Comparison of ENCODE assay signal across 8 mouse cellular contexts in genomic region chr6:58595639-58596293, GRCm38 (mm10). TPM values are rescaled to one million over a fixed set of nuclear protein-coding genes. Genes with fewer than 3 reads are reported as not detected.
A peak's percentile ranks its signal among the peaks of the same experiment; 100 is the strongest.
DNase-seq lines count a peak whose midpoint lies in the region; ATAC-seq and TF ChIP-seq lines count a peak whose summit lies in the region.
"Not testable (repeated sequence)": the region's sequence is repeated elsewhere in the genome, so short reads cannot be mapped to it uniquely, and the experiment has no call there.

No protein-coding gene starts in this region.

- intact Hi-C loops in heart, adult 2 months (cut with DNase I) = loop anchor here (10.0 kb wide), 1 partner anchor 239 kb away; the partner anchor contains the start of gene Herc3

- peak; percentile 73; the same call in 1 of the 2 replicates for ATAC-seq in embryonic facial prominence, embryonic 11.5 days (replicated peaks; ENCODE audit: insufficient number of reproducible peaks, low FRiP score, low TSS enrichment, low read depth)
- peak; percentile 77 for ATAC-seq in hindbrain, postnatal 0 days
- not testable (repeated sequence) for ATAC-seq in limb, embryonic 11.5 days (ENCODE audit: insufficient number of reproducible peaks, low FRiP score, low TSS enrichment, low read depth)
- peak; percentile 43 for ATAC-seq in lung, embryonic 16.5 days (ENCODE audit: low read depth)
- ATAC-seq in neural tube, embryonic 11.5 days (ENCODE audit: insufficient read depth, low FRiP score, low TSS enrichment) = peak; percentile 36

- not testable (repeated sequence) for H3K36me3 ChIP-seq in embryonic facial prominence, embryonic 11.5 days (replicated peaks; ENCODE audit: control insufficient read depth, insufficient read depth, low read depth, low read length); heart, adult 2 months (ENCODE audit: control insufficient read depth, insufficient read depth, low read length); hindbrain, postnatal 0 days (ENCODE audit: insufficient read depth, low read length); limb, embryonic 11.5 days (ENCODE audit: control insufficient read depth, insufficient read depth, low read length); lung, embryonic 16.5 days (ENCODE audit: control insufficient read depth, insufficient read depth, low read length); neural tube, embryonic 11.5 days (ENCODE audit: control insufficient read depth, insufficient read depth, low read length)

- not testable (repeated sequence) for TF ChIP-seq POLR2A in heart, adult 2 months (IDR thresholded peaks at IDR 0.05; ENCODE audit: insufficient read depth, low read depth, low read length)

- H3K9me3 ChIP-seq in embryonic facial prominence, embryonic 11.5 days (replicated peaks; ENCODE audit: control insufficient read depth, low read length); hindbrain, postnatal 0 days (ENCODE audit: low read length); limb, embryonic 11.5 days (ENCODE audit: control insufficient read depth, low read length); lung, embryonic 16.5 days (ENCODE audit: control insufficient read depth, low read length); neural tube, embryonic 11.5 days (ENCODE audit: control insufficient read depth, low read length): not testable (repeated sequence)

- peak; percentile 40 for DNase-seq in WW6 (ENCODE audit: low read depth, low spot score)
- peak; percentile 30 for DNase-seq in embryonic facial prominence, embryonic 11.5 days (ENCODE audit: low spot score)
- DNase-seq in heart, adult 2 months; limb, embryonic 11.5 days (ENCODE audit: low spot score); neural tube, embryonic 11.5 days (ENCODE audit: low spot score): not testable (repeated sequence)
- peak; percentile 19 for DNase-seq in hindbrain, postnatal 0 days (ENCODE audit: low spot score)
- DNase-seq in thymus, postnatal 4 days = peak; percentile 7

- H3K9ac ChIP-seq in embryonic facial prominence, embryonic 11.5 days (replicated peaks; ENCODE audit: low read length) = peak overlapping the region; percentile 68
- peak overlapping the region; percentile 54 for H3K9ac ChIP-seq in heart, adult 2 months (ENCODE audit: low read depth, low read length)
- H3K9ac ChIP-seq in hindbrain, postnatal 0 days (replicated peaks; ENCODE audit: low read length) = peak overlapping the region; percentile 2; the same call in 1 of the 2 replicates
- peak overlapping the region; percentile 27 for H3K9ac ChIP-seq in limb, embryonic 11.5 days (ENCODE audit: low read length)
- peak overlapping the region; percentile 1; the same call in 1 of the 2 replicates for H3K9ac ChIP-seq in lung, embryonic 16.5 days (ENCODE audit: low read length)
- peak overlapping the region; percentile 59 for H3K9ac ChIP-seq in neural tube, embryonic 11.5 days (ENCODE audit: low read length)

- peak overlapping the region; percentile 44 for H3K4me3 ChIP-seq in embryonic facial prominence, embryonic 11.5 days (ENCODE audit: low read depth, low read length)
- H3K4me3 ChIP-seq in heart, adult 2 months = peak overlapping the region; percentile 64
- peak overlapping the region; percentile 31 for H3K4me3 ChIP-seq in hindbrain, postnatal 0 days (ENCODE audit: low read length)
- H3K4me3 ChIP-seq in limb, embryonic 11.5 days (ENCODE audit: low read depth, low read length) = peak overlapping the region; percentile 30
- peak overlapping the region; percentile 27 for H3K4me3 ChIP-seq in lung, embryonic 16.5 days (ENCODE audit: low read length)
- H3K4me3 ChIP-seq in neural tube, embryonic 11.5 days (ENCODE audit: low read depth, low read length) = peak overlapping the region; percentile 38

- H3K27ac ChIP-seq in embryonic facial prominence, embryonic 11.5 days (replicated peaks; ENCODE audit: low read depth, low read length) = peak overlapping the region; percentile 73
- peak overlapping the region; percentile 89 for H3K27ac ChIP-seq in heart, adult 2 months
- H3K27ac ChIP-seq in hindbrain, postnatal 0 days = peak overlapping the region; percentile 22
- H3K27ac ChIP-seq in limb, embryonic 11.5 days (replicated peaks; ENCODE audit: low read depth, low read length) = not testable (repeated sequence)
- H3K27ac ChIP-seq in lung, embryonic 16.5 days (ENCODE audit: low read length) = peak overlapping the region; percentile 45
- H3K27ac ChIP-seq in neural tube, embryonic 11.5 days (ENCODE audit: low read depth, low read length) = 0 out of 2 replicates have a peak overlapping the region, but pooled peaks have one; percentile 54

- 2% methylated on average over 9 of the region's 9 CpGs for WGBS in embryonic facial prominence, embryonic 11.5 days
- 4% methylated on average over 9 of the region's 9 CpGs for WGBS in heart, adult 2 months
- 3% methylated on average over 9 of the region's 9 CpGs for WGBS in hindbrain, postnatal 0 days
- WGBS in limb, embryonic 11.5 days = 7% methylated on average over 9 of the region's 9 CpGs
- WGBS in lung, embryonic 16.5 days = 3% methylated on average over 9 of the region's 9 CpGs
- WGBS in neural tube, embryonic 11.5 days = 1% methylated on average over 9 of the region's 9 CpGs

- not testable (repeated sequence) for H3K4me1 ChIP-seq in embryonic facial prominence, embryonic 11.5 days (ENCODE audit: control insufficient read depth, insufficient read depth, low read length); heart, adult 2 months (ENCODE audit: control insufficient read depth, insufficient read depth, low read length); hindbrain, postnatal 0 days (ENCODE audit: insufficient read depth, low read length); limb, embryonic 11.5 days (ENCODE audit: control insufficient read depth, insufficient read depth, low read length); lung, embryonic 16.5 days (replicated peaks; ENCODE audit: control insufficient read depth, insufficient read depth, low read length); neural tube, embryonic 11.5 days (ENCODE audit: control insufficient read depth, insufficient read depth, low read length)

- not testable (repeated sequence) for TF ChIP-seq EP300 in heart, adult 2 months (IDR thresholded peaks at IDR 0.05; ENCODE audit: insufficient read depth, low read depth, low read length)

- H3K27me3 ChIP-seq in embryonic facial prominence, embryonic 11.5 days (ENCODE audit: control insufficient read depth, insufficient read depth, low read length); heart, adult 2 months (ENCODE audit: control insufficient read depth, insufficient read depth, low read length); hindbrain, postnatal 0 days (ENCODE audit: insufficient read depth, low read length); limb, embryonic 11.5 days (ENCODE audit: control insufficient read depth, insufficient read depth, low read length); lung, embryonic 16.5 days (ENCODE audit: control insufficient read depth, insufficient read depth, low read depth, low read length); neural tube, embryonic 11.5 days (ENCODE audit: control insufficient read depth, insufficient read depth, low read length): not testable (repeated sequence)

- H3K79me2 ChIP-seq in heart, adult 2 months (replicated peaks; ENCODE audit: control insufficient read depth, insufficient read depth, low read length) = not testable (repeated sequence)

- TF ChIP-seq CTCF in heart, adult 2 months (IDR thresholded peaks at IDR 0.05); hindbrain, postnatal 0 days (IDR thresholded peaks at IDR 0.05; ENCODE audit: low read depth): not testable (repeated sequence)

- H3K4me2 ChIP-seq in embryonic facial prominence, embryonic 11.5 days (ENCODE audit: low read depth, low read length) = peak overlapping the region; percentile 54
- peak overlapping the region; percentile 60 for H3K4me2 ChIP-seq in hindbrain, postnatal 0 days (ENCODE audit: low read depth, low read length)
- peak overlapping the region; percentile 46 for H3K4me2 ChIP-seq in limb, embryonic 11.5 days (ENCODE audit: low read depth, severe bottlenecking)
- H3K4me2 ChIP-seq in lung, embryonic 16.5 days (ENCODE audit: low read depth, low read length) = peak overlapping the region; percentile 28
- peak overlapping the region; percentile 49 for H3K4me2 ChIP-seq in neural tube, embryonic 11.5 days (ENCODE audit: low read depth)

RNA-seq across cellular contexts. Expression of gene Abcg2, which starts 11.4 kb away (rescaled TPM):
- 59.7 and 66.7 TPM in 2 replicates for polyA plus RNA-seq in embryonic facial prominence, embryonic 11.5 days (2014; fragmentation: Nextera tagmentation; extraction: Ambion mirVana)
- 10 to 100 TPM; 27.4 to 30.7 TPM for total RNA-seq in heart, adult 2 months (2021)
- polyA plus RNA-seq in heart, adult 2 months (2012; rRNA removed) = 12.8 and 19.4 TPM in 2 replicates
- 18.3 and 30.3 TPM in 2 replicates for total RNA-seq in hindbrain, postnatal 0 days (2014; rRNA removed)
- polyA plus RNA-seq in hindbrain, postnatal 0 days (2015; fragmentation: Nextera tagmentation; extraction: Ambion mirVana) = 33.1 and 38.6 TPM in 2 replicates
- 49.2 and 49.9 TPM in 2 replicates for polyA plus RNA-seq in limb, embryonic 11.5 days (2014; fragmentation: Nextera tagmentation; extraction: Ambion mirVana)
- polyA plus RNA-seq in lung, embryonic 16.5 days (2015; fragmentation: Nextera tagmentation; extraction: Ambion mirVana) = 56.7 and 62.1 TPM in 2 replicates
- 45.2 and 47.4 TPM in 2 replicates for polyA plus RNA-seq in neural tube, embryonic 11.5 days (2014; fragmentation: Nextera tagmentation; extraction: Ambion mirVana)

Comparison
In these comparisons a context has a peak if more than half of its experiments do, and no peak if none do; other contexts are left out.
1. H3K9ac ChIP-seq: peak in every context shown above with its lines; median percentile 68 in embryonic facial prominence, embryonic 11.5 days; 59 in neural tube, embryonic 11.5 days; 54 in heart, adult 2 months; 27 in limb, embryonic 11.5 days; 2 in hindbrain, postnatal 0 days; 1 in lung, embryonic 16.5 days.